Mouse (Mus musculus): Measurements from ENCODE around the gene Abhd17c.
A peak's percentile ranks its signal among the peaks of the same experiment; 100 is the strongest.

Abhd17c gene

GRCm38 (mm10) chr7:84117543-84118122, 34.1 kb downstream of the Abhd17c start:
- no peak for DNase-seq (ENCODE audit: low spot score)

- no peak for DNase-seq (ENCODE audit: low spot score)
These were observed 34.8 kb downstream of the Abhd17c start for GRCm38 (mm10) chr7:84116621-84117542.

DNA sequence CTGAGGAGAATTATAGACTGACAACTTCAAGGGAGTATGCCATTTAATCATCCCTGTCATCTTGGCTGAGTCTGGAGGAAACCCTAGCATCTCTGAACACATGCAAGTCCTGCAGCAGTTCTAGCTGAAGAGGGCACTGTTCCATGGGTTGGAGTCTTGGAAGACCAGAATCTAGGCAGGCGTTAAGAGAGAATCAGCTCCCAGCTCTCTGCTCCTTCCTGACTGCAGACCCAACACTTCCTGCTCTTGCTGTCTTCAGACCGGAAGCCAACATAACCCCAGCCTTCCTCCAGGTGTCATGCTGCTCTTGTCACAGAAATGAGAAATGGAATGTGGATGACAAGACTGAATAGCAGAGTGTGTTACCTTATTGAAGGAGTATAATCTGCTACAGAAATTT, 36.3 kb downstream of the Abhd17c start:
- DNase-seq (ENCODE audit: low spot score) = no peak

- no peak for DNase-seq (ENCODE audit: low spot score)
These were observed 36.9 kb downstream of the Abhd17c start for GRCm38 (mm10) chr7:84114775-84115174.

DNA sequence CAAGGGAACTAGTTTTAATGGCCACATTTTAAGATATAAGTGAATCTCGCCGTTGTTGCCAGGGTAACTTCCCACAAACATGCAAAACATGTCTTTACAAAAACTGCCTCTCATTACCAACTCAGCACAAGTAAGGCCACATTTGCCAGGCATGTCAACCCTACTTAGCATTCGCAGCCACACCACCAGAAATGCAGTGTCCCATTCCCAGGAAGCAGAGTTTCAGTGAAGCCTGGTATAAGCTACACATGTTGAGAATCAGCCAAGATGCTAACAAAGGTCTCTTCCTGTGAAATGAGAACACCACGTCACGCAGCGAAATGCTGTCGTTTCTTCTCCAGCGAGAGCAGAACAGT, 38.7 kb downstream of the Abhd17c start:
- DNase-seq (ENCODE audit: low spot score) = no peak

DNA sequence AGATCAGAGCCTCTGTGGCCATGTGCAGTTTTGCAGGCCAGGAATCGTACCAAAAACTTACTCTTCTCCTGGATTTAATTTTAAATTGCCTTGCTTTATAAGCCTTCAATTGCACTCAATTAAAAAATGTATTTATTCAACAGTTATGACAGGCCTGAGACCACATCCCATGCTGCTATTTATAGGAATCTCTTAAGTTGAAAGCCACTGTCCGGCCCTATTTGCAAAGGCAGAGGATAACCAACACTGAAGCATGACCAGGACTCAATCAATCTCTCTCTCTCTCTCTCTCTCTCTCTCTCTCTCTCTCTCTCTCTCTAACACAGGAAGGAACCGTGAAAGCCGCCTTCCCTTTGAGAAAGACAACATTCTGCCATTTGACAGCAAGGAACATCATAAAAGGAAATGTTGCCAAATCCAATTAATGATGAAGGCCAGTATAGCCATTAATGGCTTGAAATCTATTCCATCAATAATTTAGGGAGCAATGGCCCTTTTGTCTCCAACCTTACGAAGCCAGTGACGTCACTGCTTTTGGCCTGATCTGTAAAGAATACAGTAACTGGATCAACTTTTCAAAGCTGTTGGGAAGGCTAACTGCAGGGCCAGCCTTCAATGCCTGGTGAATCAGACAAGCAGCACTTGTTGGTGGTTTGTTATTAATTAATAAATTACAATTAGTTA, 39.2 kb downstream of the Abhd17c start:
- DNase-seq (ENCODE audit: low spot score) = no peak

DNA sequence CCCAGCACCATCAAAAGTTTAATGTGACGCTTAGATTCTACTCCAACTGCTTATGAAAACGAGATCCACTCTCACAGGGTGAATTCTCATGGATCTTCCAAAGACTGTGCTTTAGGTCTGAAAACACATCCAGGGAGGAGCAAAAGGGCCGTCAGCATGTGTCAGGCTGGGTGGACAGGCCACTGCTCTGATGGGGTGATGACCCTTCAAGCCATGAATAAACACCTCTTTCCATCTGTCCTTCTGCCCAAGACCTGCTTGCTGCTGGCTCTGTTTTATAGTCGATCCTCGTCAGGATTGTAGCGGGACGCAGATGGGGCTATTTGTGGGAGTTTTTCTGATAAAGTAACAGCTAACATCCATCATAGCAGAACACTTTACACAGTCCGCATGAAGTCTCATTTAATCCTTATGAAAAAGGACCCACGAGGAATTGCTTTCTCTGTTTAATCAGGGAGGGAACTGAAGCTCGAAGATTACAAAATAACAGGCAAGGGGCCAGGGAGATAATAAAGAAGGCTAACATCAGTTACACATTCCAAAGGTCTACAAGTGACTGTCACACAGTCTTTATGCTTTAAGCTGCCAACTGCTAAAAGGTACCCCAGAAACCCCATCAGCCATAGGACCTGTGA, 39.9 kb downstream of the Abhd17c start:
- no peak for DNase-seq (ENCODE audit: low spot score)

DNA sequence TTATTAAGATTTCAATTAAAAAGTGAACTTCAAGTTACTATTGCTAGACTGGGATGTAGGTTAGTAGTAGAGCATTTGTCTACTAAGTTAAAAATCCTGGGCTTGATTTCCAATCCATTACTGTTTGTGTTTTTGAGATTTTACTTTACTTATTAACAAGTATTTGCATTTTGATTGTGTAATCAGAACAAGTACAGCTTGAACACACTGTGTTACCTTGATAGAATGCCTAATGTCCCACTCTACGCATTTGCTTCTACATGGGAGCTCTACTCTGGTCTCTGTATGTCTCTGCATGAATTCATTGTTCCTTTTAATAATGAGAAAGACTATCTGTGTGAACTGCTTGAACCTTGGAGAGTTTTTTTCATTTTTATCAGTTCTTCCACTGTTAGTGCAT, 44.8 kb downstream of the Abhd17c start:
- no peak for DNase-seq (ENCODE audit: low spot score)

DNA sequence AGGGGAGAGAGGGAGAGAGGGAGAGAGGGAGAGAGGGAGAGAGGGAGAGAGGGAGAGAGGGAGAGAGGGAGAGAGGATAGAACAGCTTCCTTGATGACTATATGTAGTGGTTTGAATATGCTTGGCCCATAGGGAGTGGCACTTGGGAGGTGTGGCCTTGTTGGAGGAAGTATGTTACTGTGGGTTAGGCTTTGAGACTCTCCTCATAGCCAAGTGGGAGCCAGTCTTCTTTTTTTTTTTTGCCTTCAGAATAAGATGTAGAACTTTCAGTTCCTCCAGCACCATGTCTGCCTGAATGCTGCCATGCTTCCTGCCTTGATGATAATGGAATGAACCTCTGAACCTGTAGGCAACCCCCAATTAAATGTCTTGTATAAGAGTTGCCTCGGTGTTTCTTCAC, 49.1 kb downstream of the Abhd17c start:
- no peak for DNase-seq (ENCODE audit: low spot score)

GRCm38 (mm10) chr7:84100672-84101071, 51.0 kb downstream of the Abhd17c start:
- no peak for DNase-seq (ENCODE audit: low spot score)

DNA sequence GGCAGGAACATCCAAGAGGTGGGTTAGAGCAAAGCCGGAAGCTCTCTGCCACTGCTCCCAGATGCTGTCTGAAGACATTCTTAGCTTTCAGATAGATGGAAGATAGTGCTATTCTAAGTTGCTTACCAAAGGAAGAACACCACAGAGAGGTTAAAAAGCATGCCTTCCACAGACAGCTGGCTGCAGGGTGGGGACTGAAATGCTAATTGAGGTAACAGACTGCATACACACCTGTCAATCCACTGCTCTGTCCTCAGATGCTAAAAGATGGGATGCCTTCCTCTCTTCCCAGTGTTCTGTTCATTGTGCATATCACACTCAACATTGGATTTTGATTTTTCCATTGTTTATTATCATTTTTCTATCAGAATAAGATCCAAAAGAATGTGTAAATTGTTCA, 53.6 kb downstream of the Abhd17c start:
- DNase-seq (ENCODE audit: low spot score) = no peak

DNA sequence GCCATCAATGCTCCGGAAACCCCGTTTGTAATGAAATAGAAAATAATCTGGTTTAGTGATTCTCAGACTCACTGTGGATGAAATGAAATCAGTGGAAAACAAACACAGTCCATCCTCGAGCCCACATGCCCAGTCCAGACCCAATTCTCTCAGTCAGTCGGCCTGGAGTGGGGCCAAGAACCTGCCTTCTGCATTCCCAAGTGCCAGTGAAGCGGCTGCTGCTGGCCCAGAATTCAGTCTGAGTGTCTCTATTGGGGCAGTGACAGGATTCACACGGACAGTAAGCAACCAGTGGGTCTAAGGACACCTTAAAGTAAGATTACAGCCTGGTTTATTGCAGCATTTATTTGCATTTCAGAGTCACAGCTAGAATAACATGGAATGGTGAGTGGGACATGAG, 55.2 kb downstream of the Abhd17c start:
- no peak for DNase-seq (ENCODE audit: low spot score)

GRCm38 (mm10) chr7:84090793-84091192, 60.9 kb downstream of the Abhd17c start:
- DNase-seq (ENCODE audit: low spot score) = no peak

- DNase-seq (ENCODE audit: low spot score) = no peak
These were observed 61.9 kb downstream of the Abhd17c start for GRCm38 (mm10) chr7:84089777-84090176.

GRCm38 (mm10) chr7:84088971-84089370, 62.7 kb downstream of the Abhd17c start:
- DNase-seq (ENCODE audit: low spot score) = peak; percentile 19

GRCm38 (mm10) chr7:84088191-84088590, 63.5 kb downstream of the Abhd17c start:
- DNase-seq (ENCODE audit: low spot score) = no peak

DNA sequence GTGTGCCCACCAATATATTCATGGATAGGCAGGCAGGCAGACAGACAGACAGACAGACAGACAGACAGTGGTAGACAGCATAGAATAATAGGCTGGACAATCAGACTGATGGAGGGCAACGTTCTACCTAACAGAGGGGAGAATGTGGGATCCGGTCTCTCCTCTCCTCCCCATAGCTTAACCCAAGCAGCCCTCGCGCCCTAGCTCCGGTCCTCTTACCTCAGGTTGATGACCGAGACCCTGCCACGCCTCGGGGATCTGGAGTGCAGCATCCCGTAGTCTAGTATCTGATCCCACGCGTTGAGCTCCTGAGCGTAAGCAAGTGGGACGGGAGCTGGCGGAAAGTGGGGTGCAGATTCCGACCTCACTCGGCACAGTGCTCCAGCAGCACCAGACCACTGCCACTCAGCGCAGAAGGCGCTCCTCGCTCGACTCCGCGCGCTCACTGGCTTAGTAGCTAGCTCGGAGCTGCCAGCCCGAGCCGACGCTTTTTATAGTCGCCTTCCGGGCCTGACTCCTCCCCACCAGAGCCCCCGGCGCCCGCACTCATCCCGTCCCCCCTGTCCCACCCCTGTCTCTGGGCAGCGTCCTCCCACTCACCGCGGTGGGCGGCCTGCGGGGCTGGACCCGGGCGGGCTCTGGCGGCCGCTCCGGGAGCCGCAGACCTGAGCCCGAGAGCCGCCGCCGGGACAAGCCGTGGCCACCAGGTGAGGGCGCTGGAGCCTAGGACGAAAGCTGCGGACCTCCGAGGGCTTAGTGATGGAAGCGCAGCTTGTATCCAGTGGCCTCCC, 65.5 kb downstream of the Abhd17c start, which contains the start of gene Cemip:
Gene Cemip (minus strand): TSS at position 464 of the 791 bp plus-strand sequence.
- peak; percentile 29 for DNase-seq (ENCODE audit: low spot score)

DNA sequence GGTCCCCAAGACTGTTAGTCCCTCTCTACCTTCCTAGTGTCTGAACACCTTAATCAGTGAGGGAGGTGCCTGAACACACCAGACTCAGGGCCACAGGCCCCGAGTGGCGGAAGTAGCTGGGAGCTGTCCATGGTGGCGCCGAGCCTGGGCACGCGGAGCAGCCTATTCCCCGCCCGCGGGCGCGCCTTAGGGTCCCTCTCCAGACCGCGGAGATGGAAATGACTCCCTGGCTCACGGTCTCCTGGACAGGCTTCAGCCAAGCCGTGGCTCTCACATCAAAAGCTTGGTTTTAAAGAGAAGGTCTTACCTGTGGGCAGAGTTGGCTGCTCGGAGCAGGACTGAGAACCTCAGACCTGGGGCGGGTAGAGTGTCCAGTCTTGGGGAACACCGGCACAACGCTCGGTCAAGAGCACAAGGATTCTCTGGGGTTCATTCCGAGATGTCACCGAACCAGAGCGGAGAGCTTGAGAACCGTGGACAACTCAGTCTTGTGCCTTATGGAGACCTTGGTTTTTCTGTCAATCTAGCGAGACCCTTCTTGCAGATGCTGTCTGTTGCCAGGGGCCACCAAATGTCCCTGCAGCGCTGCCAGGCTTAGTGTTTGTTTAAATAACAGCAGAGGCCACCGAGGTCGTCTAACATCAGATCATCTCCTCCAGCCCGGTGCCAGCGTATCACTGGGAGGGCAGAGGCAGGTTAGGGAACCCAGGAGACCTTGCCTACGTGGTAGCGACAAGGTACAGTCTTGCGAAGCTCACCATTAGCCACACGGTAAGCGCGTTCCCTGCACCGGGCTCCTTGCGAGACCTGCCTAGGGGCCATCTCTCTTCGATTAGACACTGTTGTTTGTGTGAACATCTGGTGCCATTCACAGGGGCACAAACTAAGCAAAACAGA, 66.4 kb downstream of the Abhd17c start:
- DNase-seq (ENCODE audit: low spot score) = no peak

GRCm38 (mm10) chr7:84077257-84078013, 74.3 kb downstream of the Abhd17c start:
- DNase-seq (ENCODE audit: low spot score) = no peak

DNA sequence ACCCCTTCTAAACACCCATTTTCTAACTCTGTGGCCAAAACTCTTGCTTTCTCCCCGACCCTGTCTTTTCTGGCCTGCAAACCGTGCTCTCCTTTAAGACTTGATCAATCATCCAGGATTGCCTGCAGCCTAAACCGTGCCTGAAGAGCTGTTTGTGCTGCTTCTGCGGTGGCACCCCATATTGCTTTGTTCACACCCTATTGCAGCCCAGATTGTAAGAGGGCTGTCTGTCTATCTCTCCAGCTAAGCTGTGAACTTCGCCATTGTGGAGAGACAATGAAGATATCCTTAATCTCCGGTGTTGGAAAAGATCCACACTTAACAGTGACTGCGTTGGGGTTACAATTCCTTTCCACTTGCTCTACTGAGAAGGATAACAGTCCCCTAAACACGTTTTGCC, 77.4 kb downstream of the Abhd17c start:
- DNase-seq (ENCODE audit: low spot score) = no peak
